Mouse (Mus musculus): Measurements from ENCODE around the gene Chrm5. TPM values are rescaled to one million over a fixed set of nuclear protein-coding genes. Genes with fewer than 3 reads are reported as not detected.
A peak's percentile ranks its signal among the peaks of the same experiment; 100 is the strongest.

Chrm5 gene
- total RNA-seq (2021): not detected
- polyA plus RNA-seq (2012; rRNA removed): not detected in 2 replicates
- long read RNA-seq: 0 reads

DNA sequence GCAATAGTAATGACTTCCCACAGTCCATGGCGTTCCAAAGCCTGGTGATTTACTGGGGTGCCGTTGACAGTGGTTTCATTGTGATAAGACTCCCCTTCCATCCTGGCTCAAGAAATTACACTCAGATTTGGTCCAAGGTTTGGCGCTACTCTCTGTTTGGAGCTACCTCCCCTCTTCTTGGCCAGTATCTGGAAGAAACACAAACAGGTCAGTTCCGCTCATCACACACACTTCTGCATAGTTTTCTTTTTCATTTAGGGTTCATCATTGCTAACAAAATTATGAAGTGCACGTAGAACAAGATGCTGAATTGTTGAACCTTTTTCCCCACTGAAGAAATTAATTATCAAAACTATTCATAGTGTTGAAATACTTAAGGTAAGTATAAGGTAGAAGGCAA lies at the start of gene Chrm5:
Gene Chrm5 (minus strand): TSS at position 101 of the 400 bp plus-strand sequence.
- Histone ChIP-seq H3K9ac (ENCODE audit: low read depth, low read length) (no peak within 1 kb of the TSS), H3K4me3 (no peak within 1 kb of the TSS), H3K27me3 (ENCODE audit: control insufficient read depth, insufficient read depth, low read length) (no peaks in the 10 kb centered on the region), H3K4me1 (ENCODE audit: control insufficient read depth, insufficient read depth, low read length) (no peaks in the 10 kb centered on the region), H3K79me2 (replicated peaks; ENCODE audit: control insufficient read depth, insufficient read depth, low read length) (no peaks in the 10 kb centered on the region), H3K27ac (no peak within 1 kb of the TSS), H3K36me3 (ENCODE audit: control insufficient read depth, insufficient read depth, low read length) (no peaks in the 10 kb centered on the region)
- WGBS: 89% methylated on average over 5 of the region's 5 CpGs
- DNase-seq: no peak
- intact Hi-C loops (cut with DNase I): loop anchor here (1.0 to 10.0 kb wide), 3 partner anchors 101 to 283 kb away; partner anchors contain the start of genes Gm21985, Katnbl1, Nop10 and Slc12a6
- TF ChIP-seq POLR2A (IDR thresholded peaks at IDR 0.05; ENCODE audit: insufficient read depth, low read depth, low read length) (no peak), EP300 (IDR thresholded peaks at IDR 0.05; ENCODE audit: insufficient read depth, low read depth, low read length) (no peak), CTCF (IDR thresholded peaks at IDR 0.05) (no peak)

DNA sequence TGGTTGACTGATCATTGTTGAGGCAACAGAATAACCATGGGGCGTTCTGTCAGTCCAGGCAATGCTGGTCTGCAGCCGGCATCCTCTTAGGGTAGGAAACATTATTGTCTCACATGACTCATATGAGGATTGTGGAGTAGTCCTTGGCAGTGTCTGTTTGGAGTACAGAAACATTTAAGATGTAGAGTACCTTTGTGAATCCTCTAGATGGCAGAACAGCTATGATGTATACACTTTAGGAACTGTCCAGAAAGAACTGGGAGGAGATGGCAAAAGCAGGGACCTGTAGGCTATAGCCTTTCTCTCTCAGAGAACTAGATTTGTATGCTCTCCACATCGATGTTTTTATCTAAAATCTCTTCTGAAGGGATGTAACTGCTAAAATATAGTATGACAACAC lies 46.4 kb upstream of the Chrm5 start:
- WGBS: 87% methylated on average over 3 of the region's 3 CpGs
- no peak overlapping the region for H3K27ac ChIP-seq
- no peaks in the 10 kb centered on the region; the same call in 1 of the 2 replicates for H3K79me2 ChIP-seq (replicated peaks; ENCODE audit: control insufficient read depth, insufficient read depth, low read length)
- no peak for TF ChIP-seq CTCF (IDR thresholded peaks at IDR 0.05)
- no peak for TF ChIP-seq EP300 (IDR thresholded peaks at IDR 0.05; ENCODE audit: insufficient read depth, low read depth, low read length)
- no peak for TF ChIP-seq POLR2A (IDR thresholded peaks at IDR 0.05; ENCODE audit: insufficient read depth, low read depth, low read length)
- intact Hi-C loops (cut with DNase I): no loop called here
- H3K27me3 ChIP-seq (ENCODE audit: control insufficient read depth, insufficient read depth, low read length): no peaks in the 10 kb centered on the region
- no peaks in the 10 kb centered on the region for H3K4me1 ChIP-seq (ENCODE audit: control insufficient read depth, insufficient read depth, low read length)
- DNase-seq: no peak
- H3K36me3 ChIP-seq (ENCODE audit: control insufficient read depth, insufficient read depth, low read length): no peaks in the 10 kb centered on the region
- H3K9ac ChIP-seq (ENCODE audit: low read depth, low read length): no peak overlapping the region
- H3K4me3 ChIP-seq: no peak overlapping the region

DNA sequence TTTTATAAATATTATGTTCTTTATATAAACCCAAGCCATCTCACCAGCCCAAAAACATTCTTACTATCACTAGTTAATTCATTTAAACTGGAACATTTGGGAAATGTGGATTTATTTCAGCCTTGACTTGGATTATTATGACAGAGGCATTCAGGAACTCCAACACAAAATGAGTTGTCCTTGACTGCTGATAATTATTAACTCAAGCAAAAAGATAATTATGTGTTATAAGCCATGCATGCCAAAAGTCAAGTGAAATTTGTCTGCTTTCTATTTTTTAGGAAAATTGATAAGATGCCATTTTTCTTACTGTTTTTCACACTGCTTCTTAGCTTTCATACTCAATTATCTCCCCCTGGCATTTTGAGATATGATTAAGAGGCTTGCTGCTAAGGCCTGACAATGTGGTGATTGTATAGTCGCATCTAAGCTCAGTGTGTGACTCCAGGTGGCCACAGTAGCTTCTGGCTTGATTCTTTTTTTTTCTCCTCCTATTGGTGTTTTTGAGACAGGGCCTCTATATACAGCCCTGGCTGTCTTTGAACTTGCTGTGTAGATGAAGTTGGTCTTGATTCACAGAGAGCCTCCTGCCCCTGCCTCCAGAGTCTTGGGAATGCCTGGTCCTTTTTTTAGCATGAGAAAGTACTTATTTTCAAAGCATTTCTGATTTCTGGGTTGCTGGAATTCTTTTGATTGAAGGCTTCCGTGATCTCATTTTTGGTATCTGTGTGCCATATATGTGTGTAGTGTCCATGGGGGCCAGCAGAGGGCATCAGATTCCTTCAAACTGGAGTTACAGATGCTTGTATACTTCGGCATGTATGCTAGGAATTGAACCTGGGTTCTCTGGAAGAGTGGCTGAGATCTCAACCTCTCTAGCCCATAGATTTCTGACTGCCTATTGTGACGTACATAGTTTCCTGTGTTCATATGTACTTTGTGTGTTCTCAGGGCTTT lies 40.2 kb upstream of the Chrm5 start:
- Histone ChIP-seq H3K4me3 (no peak overlapping the region), H3K79me2 (replicated peaks; ENCODE audit: control insufficient read depth, insufficient read depth, low read length) (no peaks in the 10 kb centered on the region), H3K4me1 (ENCODE audit: control insufficient read depth, insufficient read depth, low read length) (no peaks in the 10 kb centered on the region), H3K36me3 (ENCODE audit: control insufficient read depth, insufficient read depth, low read length) (no peaks in the 10 kb centered on the region), H3K27me3 (ENCODE audit: control insufficient read depth, insufficient read depth, low read length) (no peaks in the 10 kb centered on the region), H3K9ac (ENCODE audit: low read depth, low read length) (no peak overlapping the region), H3K27ac (no peak overlapping the region)
- 86% methylated on average over 4 of the region's 4 CpGs for WGBS
- TF ChIP-seq CTCF (IDR thresholded peaks at IDR 0.05) (0 out of 2 replicates have a peak, but pooled peaks have one; percentile 10), POLR2A (IDR thresholded peaks at IDR 0.05; ENCODE audit: insufficient read depth, low read depth, low read length) (no peak)
- no peak for DNase-seq
- intact Hi-C loops (cut with DNase I): no loop called here

DNA sequence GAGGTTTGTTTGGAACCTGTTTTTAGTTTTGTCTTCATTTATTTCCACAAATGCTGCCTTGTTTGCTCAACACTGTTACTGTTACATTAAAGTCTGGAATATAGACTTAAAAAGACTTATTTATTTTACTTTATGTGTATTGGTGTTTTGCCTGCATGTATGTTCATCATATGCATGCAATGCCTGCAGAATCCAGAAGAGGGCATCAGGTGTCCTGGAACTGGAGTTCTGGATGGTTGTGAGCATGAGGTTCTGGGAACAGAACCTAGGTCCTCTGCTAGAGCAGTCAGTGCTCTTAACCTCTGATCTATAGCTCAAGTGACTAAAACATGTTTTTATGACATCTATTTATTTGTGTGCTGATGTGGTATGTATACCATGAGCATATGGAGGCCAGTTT lies 38.0 kb upstream of the Chrm5 start:
- Histone ChIP-seq H3K9ac (ENCODE audit: low read depth, low read length) (no peak overlapping the region), H3K4me3 (no peak overlapping the region), H3K27me3 (ENCODE audit: control insufficient read depth, insufficient read depth, low read length) (no peaks in the 10 kb centered on the region), H3K27ac (no peak overlapping the region), H3K36me3 (ENCODE audit: control insufficient read depth, insufficient read depth, low read length) (no peaks in the 10 kb centered on the region), H3K4me1 (ENCODE audit: control insufficient read depth, insufficient read depth, low read length) (no peaks in the 10 kb centered on the region), H3K79me2 (replicated peaks; ENCODE audit: control insufficient read depth, insufficient read depth, low read length) (no peaks in the 10 kb centered on the region)
- no peak for DNase-seq
- no peak for TF ChIP-seq EP300 (IDR thresholded peaks at IDR 0.05; ENCODE audit: insufficient read depth, low read depth, low read length)
- TF ChIP-seq CTCF (IDR thresholded peaks at IDR 0.05): 0 out of 2 replicates have a peak, but pooled peaks have one; percentile 20
- intact Hi-C loops (cut with DNase I): no loop called here

DNA sequence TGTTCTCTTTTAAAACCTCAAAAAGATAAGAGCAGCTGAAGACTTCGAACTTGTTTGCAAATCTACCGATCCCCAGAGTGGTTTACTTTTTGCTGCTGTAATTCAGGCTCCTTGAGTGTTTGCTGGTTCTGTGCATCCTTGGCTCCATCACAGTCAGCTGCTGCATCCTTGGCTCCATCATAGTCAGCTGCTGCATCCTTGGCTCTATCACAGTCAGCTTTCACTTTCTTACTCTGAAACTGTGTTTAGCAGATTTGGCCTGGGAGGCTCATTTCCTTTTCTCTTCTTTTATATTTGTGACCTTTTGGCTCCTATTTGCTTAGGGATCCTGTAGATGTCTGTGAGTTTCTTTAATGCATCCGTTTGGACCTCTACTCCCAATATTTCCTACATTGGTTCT lies 36.6 kb upstream of the Chrm5 start:
- 75% methylated on average over 3 of the region's 3 CpGs for WGBS
- no peak for DNase-seq
- no peaks in the 10 kb centered on the region for H3K36me3 ChIP-seq (ENCODE audit: control insufficient read depth, insufficient read depth, low read length)
- no peak for TF ChIP-seq EP300 (IDR thresholded peaks at IDR 0.05; ENCODE audit: insufficient read depth, low read depth, low read length)
- no peak for TF ChIP-seq POLR2A (IDR thresholded peaks at IDR 0.05; ENCODE audit: insufficient read depth, low read depth, low read length)
- TF ChIP-seq CTCF (IDR thresholded peaks at IDR 0.05): no peak
- intact Hi-C loops (cut with DNase I): no loop called here
- no peaks in the 10 kb centered on the region for H3K27me3 ChIP-seq (ENCODE audit: control insufficient read depth, insufficient read depth, low read length)
- H3K27ac ChIP-seq: no peak overlapping the region
- no peaks in the 10 kb centered on the region for H3K4me1 ChIP-seq (ENCODE audit: control insufficient read depth, insufficient read depth, low read length)
- no peaks in the 10 kb centered on the region for H3K79me2 ChIP-seq (replicated peaks; ENCODE audit: control insufficient read depth, insufficient read depth, low read length)
- H3K9ac ChIP-seq (ENCODE audit: low read depth, low read length): no peak overlapping the region
- no peak overlapping the region for H3K4me3 ChIP-seq

DNA sequence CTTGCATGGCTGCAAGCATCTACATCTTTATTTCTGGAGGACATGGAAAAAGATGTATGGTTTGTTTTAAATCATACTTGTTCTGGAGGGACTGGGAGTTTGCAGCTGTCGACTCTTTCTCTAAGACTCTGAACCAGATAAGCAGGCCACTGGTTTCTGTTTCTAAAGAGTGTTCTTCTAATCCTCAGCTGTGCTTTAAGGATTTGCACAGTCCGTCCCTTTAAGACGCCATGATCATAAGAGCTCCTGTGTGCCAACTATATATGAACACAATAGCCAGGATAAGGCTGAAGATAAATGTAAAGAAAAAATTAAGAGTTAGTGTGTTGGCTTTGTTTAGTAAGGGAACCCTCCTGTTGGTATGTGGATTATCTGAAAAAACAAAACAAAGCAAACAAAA lies 36.2 kb upstream of the Chrm5 start:
- Histone ChIP-seq H3K4me3 (no peak overlapping the region), H3K27me3 (ENCODE audit: control insufficient read depth, insufficient read depth, low read length) (no peaks in the 10 kb centered on the region), H3K79me2 (replicated peaks; ENCODE audit: control insufficient read depth, insufficient read depth, low read length) (no peaks in the 10 kb centered on the region), H3K36me3 (ENCODE audit: control insufficient read depth, insufficient read depth, low read length) (no peaks in the 10 kb centered on the region), H3K27ac (no peak overlapping the region), H3K4me1 (ENCODE audit: control insufficient read depth, insufficient read depth, low read length) (no peaks in the 10 kb centered on the region), H3K9ac (ENCODE audit: low read depth, low read length) (no peak overlapping the region)
- intact Hi-C loops (cut with DNase I): no loop called here
- WGBS: 64% methylated on average over 3 of the region's 3 CpGs
- TF ChIP-seq EP300 (IDR thresholded peaks at IDR 0.05; ENCODE audit: insufficient read depth, low read depth, low read length) (no peak), POLR2A (IDR thresholded peaks at IDR 0.05; ENCODE audit: insufficient read depth, low read depth, low read length) (no peak), CTCF (IDR thresholded peaks at IDR 0.05) (no peak)
- DNase-seq: no peak

All from heart, adult 2 months (tissue).